8 mouse cellular contexts compared by ENCODE assay signal in the genomic region with DNA sequence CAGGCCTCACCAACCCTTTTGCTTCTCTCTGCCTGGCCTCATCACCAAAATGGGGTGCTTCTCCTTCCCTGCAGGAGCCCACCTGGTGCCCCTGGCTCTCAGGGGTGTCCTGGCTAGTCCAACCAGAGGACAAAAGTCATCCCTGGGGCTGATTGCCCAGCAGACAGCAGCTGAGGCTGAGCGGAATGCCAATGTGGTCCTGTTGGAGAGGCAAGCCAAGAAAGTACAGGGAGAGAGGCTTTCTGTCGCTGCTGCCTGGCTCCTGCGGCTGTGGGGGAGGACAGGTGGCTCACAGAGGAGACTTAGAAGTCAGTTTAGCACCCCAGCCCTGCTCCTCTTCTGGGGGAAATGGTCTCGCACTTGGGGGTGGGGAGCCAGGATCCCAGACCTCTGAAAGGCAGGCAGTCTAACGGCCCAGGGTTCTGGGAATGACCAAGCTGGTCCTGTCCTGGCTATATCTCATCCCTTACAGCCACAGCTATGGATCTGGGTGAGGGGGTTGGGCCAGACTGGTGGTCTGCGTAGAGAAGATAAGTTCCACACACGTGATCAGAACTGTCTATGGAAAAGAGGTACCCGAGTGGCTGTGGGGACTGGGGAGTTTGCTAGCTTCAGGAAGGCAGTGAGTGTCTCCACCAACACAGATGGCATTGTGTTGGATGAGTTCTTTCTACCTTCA. TPM values are rescaled to one million over a fixed set of nuclear protein-coding genes. Genes with fewer than 3 reads are reported as not detected.
DNase-seq lines count a peak whose midpoint lies in the region.

No protein-coding gene starts in this region.

- DNase-seq in gastrocnemius, postnatal 10 days: peak; percentile 46
- DNase-seq in gastrocnemius, postnatal 25 days: no peak
- DNase-seq in thymus, postnatal 4 days: peak; percentile 54
- DNase-seq in thymus, postnatal 36 days: no peak
- DNase-seq in liver: peak; percentile 48
- DNase-seq in urinary bladder, adult 18-20 months (ENCODE audit: low spot score in 2 of 2): no peak
- no peak for DNase-seq in T-cell, adult 2 months (ENCODE audit: low spot score)
- DNase-seq in Muller cell, postnatal 12 days (ENCODE audit: inconsistent ontology term): no peak

RNA-seq across cellular contexts. Expression of a gene that starts 55.3 kb away (rescaled TPM):
- total RNA-seq in gastrocnemius, postnatal 10 days (2021): 10 to 100 TPM; 73.1 to 88.7 TPM
- total RNA-seq in gastrocnemius, postnatal 25 days (2021): 10 to 100 TPM; 33.8 to 39.7 TPM

Comparison
In these comparisons a context has a peak if more than half of its experiments do, and no peak if none do; other contexts are left out.
1. DNase-seq: peak in gastrocnemius, postnatal 10 days (single experiment), thymus, postnatal 4 days (single experiment) and liver (single experiment); none in gastrocnemius, postnatal 25 days (single experiment), thymus, postnatal 36 days (0 of 2), urinary bladder, adult 18-20 months (0 of 2), T-cell, adult 2 months (single experiment) and Muller cell, postnatal 12 days (single experiment).